Mouse (Mus musculus): ENCODE data around the gene Tbcb. TPM values are rescaled to one million over a fixed set of nuclear protein-coding genes. Genes with fewer than 3 reads are reported as not detected.
"Not testable (repeated sequence)": the region's sequence is repeated elsewhere in the genome, so short reads cannot be mapped to it uniquely, and the experiment has no call there.

Tbcb gene
- polyA plus RNA-seq, 1 experiment from 2014 or later: 145 TPM

DNA sequence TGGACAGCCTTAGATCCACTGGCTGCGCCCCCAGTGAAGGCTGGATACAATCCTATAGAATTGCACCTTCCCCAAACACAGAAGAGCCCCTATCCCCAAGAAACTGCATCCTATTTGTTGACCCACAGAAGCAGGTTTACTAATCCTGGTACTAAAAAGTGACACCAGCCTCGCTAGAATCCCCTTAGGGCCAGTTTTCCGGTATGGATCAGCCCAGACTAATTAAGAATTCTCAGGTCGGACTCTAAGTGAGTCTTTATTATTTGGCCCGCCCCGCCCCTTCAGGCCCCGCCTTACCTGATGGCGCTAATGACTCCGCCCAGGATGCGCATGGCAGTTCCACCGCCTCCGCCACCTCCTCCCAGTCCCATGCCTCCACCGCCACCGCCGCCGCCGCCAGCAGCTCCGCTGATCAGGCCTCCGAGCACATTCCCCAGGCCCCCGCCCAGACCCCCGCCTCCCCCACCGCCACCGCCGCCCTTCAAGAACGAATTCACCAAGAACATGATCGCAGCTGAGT lies 38.4 kb downstream of the Tbcb start:
- Histone ChIP-seq H3K4me1 (peaks cover 27% of the 10 kb centered on the region), H3K9ac (peak overlapping the region; percentile 98), H3K4me3 (peak overlapping the region; percentile 91), H3K9me3 (no peaks in the 10 kb centered on the region), H3K4me2 (peak overlapping the region; percentile 93), H3K36me3 (peaks cover 40% of the 10 kb centered on the region), H3K27ac (replicated peaks) (peak overlapping the region; percentile 93), H3K27me3 (replicated peaks) (no peaks in the 10 kb centered on the region)
- under 1% methylated on average over 20 of the region's 26 CpGs for WGBS
- ATAC-seq (ENCODE audit: extremely low read depth, insufficient number of reproducible peaks, low FRiP score, low TSS enrichment): peak; percentile 71

- Histone ChIP-seq H3K9ac (peak overlapping the region; percentile 98), H3K4me2 (peak overlapping the region; percentile 93), H3K27ac (replicated peaks) (peak overlapping the region; percentile 93; the same call in 1 of the 2 replicates), H3K4me1 (peaks cover 21% of the 10 kb centered on the region), H3K9me3 (no peaks in the 10 kb centered on the region), H3K4me3 (peak overlapping the region; percentile 91), H3K36me3 (peaks cover 47% of the 10 kb centered on the region), H3K27me3 (replicated peaks) (no peaks in the 10 kb centered on the region)
- ATAC-seq (ENCODE audit: extremely low read depth, insufficient number of reproducible peaks, low FRiP score, low TSS enrichment): no peak
- 22% methylated on average over 9 of the region's 9 CpGs for WGBS
These were observed 39.1 kb downstream of the Tbcb start for GRCm38 (mm10) chr7:30193013-30193412.

- H3K4me3 ChIP-seq: no peak overlapping the region
- H3K9ac ChIP-seq: no peak overlapping the region; the same call in 1 of the 2 replicates
- no peaks in the 10 kb centered on the region for H3K9me3 ChIP-seq
- H3K27ac ChIP-seq (replicated peaks): no peak overlapping the region
- H3K27me3 ChIP-seq (replicated peaks): no peaks in the 10 kb centered on the region
- H3K4me2 ChIP-seq: no peak overlapping the region
- no peak for ATAC-seq (ENCODE audit: extremely low read depth, insufficient number of reproducible peaks, low FRiP score, low TSS enrichment)
- peaks cover 20% of the 10 kb centered on the region for H3K4me1 ChIP-seq
- WGBS: 87% methylated on average over 12 of the region's 12 CpGs
- H3K36me3 ChIP-seq: peaks cover 56% of the 10 kb centered on the region
These were observed 40.0 kb downstream of the Tbcb start for GRCm38 (mm10) chr7:30192088-30192487.

DNA sequence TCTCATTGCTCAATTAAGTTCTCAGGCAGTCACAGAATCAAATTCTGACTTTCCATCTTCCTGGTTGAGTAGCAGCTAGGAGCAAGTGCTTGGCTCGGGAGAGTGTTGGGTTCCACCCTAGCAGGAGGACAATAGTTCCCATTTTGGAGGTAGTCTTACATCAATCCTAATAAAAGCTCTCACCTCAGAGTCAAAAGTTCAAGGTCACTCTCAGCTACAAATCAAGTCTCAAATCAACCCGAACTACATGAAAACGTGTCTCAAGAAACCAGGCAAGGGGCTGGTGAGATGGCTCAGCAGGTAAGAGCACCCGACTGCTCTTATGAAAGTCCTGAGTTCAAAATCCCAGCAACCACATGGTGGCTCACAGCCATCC lies 43.0 kb downstream of the Tbcb start:
- no peak overlapping the region for H3K4me2 ChIP-seq
- no peaks in the 10 kb centered on the region for H3K27me3 ChIP-seq (replicated peaks)
- peaks cover 76% of the 10 kb centered on the region for H3K36me3 ChIP-seq
- no peak overlapping the region for H3K9ac ChIP-seq
- H3K4me3 ChIP-seq: no peak overlapping the region
- H3K9me3 ChIP-seq: no peaks in the 10 kb centered on the region
- ATAC-seq (ENCODE audit: extremely low read depth, insufficient number of reproducible peaks, low FRiP score, low TSS enrichment): no peak
- peaks cover 19% of the 10 kb centered on the region for H3K4me1 ChIP-seq
- no peak overlapping the region for H3K27ac ChIP-seq (replicated peaks)
- 80% methylated on average over 4 of the region's 4 CpGs for WGBS

GRCm38 (mm10) chr7:30188344-30189115 lies 43.5 kb downstream of the Tbcb start:
- Histone ChIP-seq H3K4me2 (no peak overlapping the region), H3K27ac (replicated peaks) (no peak overlapping the region), H3K9ac (no peak overlapping the region), H3K27me3 (replicated peaks) (no peaks in the 10 kb centered on the region), H3K36me3 (peaks cover 76% of the 10 kb centered on the region), H3K4me3 (no peak overlapping the region), H3K4me1 (peaks cover 23% of the 10 kb centered on the region), H3K9me3 (no peaks in the 10 kb centered on the region)
- 67% methylated on average over 12 of the region's 12 CpGs for WGBS
- ATAC-seq (ENCODE audit: extremely low read depth, insufficient number of reproducible peaks, low FRiP score, low TSS enrichment): no peak

- WGBS: 61% methylated on average over 13 of the region's 13 CpGs
- Histone ChIP-seq H3K4me3 (peak overlapping the region; percentile 53), H3K27ac (replicated peaks) (peak overlapping the region; percentile 48), H3K9me3 (no peaks in the 10 kb centered on the region), H3K36me3 (peaks cover 46% of the 10 kb centered on the region), H3K9ac (peak overlapping the region; percentile 81), H3K27me3 (replicated peaks) (no peaks in the 10 kb centered on the region), H3K4me2 (peak overlapping the region; percentile 69), H3K4me1 (peaks cover 11% of the 10 kb centered on the region)
- no peak for ATAC-seq (ENCODE audit: extremely low read depth, insufficient number of reproducible peaks, low FRiP score, low TSS enrichment)
These were observed 47.3 kb downstream of the Tbcb start for GRCm38 (mm10) chr7:30184641-30185348.

DNA sequence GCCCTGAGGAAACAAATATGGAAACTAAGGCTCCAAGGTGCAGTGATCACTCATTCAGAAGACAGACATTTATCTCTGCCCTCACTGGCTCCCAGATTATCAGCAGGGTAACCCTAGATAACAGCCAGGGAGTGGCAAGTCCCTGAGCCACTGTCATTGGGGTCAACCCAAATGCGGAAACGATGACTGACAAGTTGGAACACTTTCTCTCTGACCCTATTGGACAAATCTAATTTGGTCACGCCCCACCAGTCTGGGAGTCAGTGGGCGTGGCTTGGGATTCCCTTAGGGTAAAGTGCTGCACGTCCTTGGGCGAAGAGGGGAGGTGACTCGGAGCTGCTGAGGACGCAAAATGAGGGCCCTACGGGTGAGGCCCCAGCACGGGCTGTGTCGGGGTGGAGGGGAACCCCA lies 48.2 kb downstream of the Tbcb start, which contains the start of gene Cox7a1:
Cox7a1 (plus strand) TSS at position 266 of the 411 bp plus-strand sequence.
- Histone ChIP-seq H3K27ac (replicated peaks) (peak within 1 kb of the TSS; percentile 48), H3K4me2 (peak within 1 kb of the TSS; percentile 69), H3K9me3 (no peaks in the 10 kb centered on the region), H3K4me3 (peak within 1 kb of the TSS; percentile 53), H3K36me3 (peaks cover 43% of the 10 kb centered on the region), H3K4me1 (peaks cover 11% of the 10 kb centered on the region), H3K9ac (peak within 1 kb of the TSS; percentile 81), H3K27me3 (replicated peaks) (no peaks in the 10 kb centered on the region)
- peak; percentile 79 for ATAC-seq (ENCODE audit: extremely low read depth, insufficient number of reproducible peaks, low FRiP score, low TSS enrichment)
- WGBS: under 1% methylated on average over 11 of the region's 11 CpGs

- not testable (repeated sequence) for H3K27ac ChIP-seq (replicated peaks); H3K9ac ChIP-seq; H3K9me3 ChIP-seq; ATAC-seq (ENCODE audit: extremely low read depth, insufficient number of reproducible peaks, low FRiP score, low TSS enrichment); H3K27me3 ChIP-seq (replicated peaks); H3K4me3 ChIP-seq
- Histone ChIP-seq H3K4me2 (peak overlapping the region; percentile 69), H3K36me3 (peaks cover 43% of the 10 kb centered on the region), H3K4me1 (peaks cover 11% of the 10 kb centered on the region)
- WGBS: 64% methylated on average over 7 of the region's 7 CpGs
These were observed 48.9 kb downstream of the Tbcb start for GRCm38 (mm10) chr7:30183189-30183588.

DNA sequence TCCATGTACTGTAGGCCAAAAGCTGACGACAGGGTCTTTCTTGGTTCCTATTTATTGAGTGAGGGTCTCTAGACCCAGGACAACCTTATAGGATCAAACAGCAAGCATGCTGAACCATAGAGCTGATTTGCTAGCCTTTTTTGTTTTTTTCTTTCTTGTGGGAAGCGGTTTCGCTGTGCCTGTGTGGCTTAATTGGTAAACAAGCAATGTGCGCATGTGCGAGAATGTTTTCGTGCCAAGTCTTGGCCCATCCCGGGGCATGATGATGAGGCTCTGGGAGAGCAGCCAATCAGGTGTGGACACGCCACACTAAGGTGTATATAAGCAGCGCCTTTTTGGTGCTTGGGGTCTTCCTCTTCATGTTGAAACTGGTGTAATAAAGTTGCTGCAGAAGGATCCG lies 50.1 kb downstream of the Tbcb start:
- ATAC-seq (ENCODE audit: extremely low read depth, insufficient number of reproducible peaks, low FRiP score, low TSS enrichment); H3K4me3 ChIP-seq; H3K4me2 ChIP-seq; H3K27ac ChIP-seq (replicated peaks); H3K9me3 ChIP-seq; H3K27me3 ChIP-seq (replicated peaks): not testable (repeated sequence)
- peaks cover 11% of the 10 kb centered on the region for H3K4me1 ChIP-seq
- WGBS: 89% methylated on average over 10 of the region's 10 CpGs
- H3K9ac ChIP-seq: 0 out of 2 replicates have a peak overlapping the region, but pooled peaks have one; percentile 12
- peaks cover 39% of the 10 kb centered on the region for H3K36me3 ChIP-seq

DNA sequence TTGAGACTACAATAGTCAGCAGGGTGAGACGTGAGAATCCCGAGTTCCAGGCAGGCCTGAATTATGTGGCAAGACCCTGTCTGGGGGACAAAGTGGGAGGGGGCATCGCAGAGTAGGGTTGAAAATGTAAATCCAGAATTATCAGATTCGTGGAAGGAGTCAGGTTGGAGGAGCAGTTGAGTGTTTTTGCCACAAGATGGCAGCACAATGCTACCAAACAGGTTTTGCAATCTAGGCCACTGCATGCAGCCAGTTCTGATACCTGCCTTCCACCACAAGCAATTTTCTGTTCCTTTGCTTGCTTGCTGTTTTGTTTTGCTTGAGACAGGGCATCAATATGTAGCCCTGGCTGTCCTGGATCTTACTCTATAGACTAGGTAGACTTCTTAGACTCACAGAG lies 50.8 kb downstream of the Tbcb start:
- Histone ChIP-seq H3K4me2 (no peak overlapping the region), H3K36me3 (peaks cover 39% of the 10 kb centered on the region), H3K4me1 (peaks cover 11% of the 10 kb centered on the region), H3K9ac (0 out of 2 replicates have a peak overlapping the region, but pooled peaks have one; percentile 12), H3K27me3 (replicated peaks) (no peaks in the 10 kb centered on the region), H3K9me3 (no peaks in the 10 kb centered on the region), H3K27ac (replicated peaks) (no peak overlapping the region), H3K4me3 (no peak overlapping the region)
- 3% methylated on average over 4 of the region's 4 CpGs for WGBS
- no peak for ATAC-seq (ENCODE audit: extremely low read depth, insufficient number of reproducible peaks, low FRiP score, low TSS enrichment)

DNA sequence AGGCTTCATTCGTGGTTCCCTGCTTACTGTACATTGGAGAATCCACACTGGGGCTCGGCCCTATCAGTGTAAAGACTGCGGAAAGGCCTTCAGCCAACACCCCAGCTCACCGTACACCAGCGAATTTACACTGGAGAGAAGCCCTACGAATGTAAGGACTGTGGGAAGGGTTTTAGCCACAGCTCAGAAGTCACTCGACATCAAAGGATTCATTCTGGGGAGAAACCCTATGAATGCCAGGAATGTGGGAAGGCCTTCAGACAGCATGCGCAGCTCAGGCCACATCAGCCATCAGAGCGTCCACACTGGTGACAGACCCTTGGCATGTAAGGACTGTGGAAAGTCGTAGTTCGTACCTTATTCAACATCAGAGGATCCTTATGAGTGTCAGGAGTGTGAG lies 53.8 kb downstream of the Tbcb start:
- H3K4me3 ChIP-seq: no peak overlapping the region
- no peaks in the 10 kb centered on the region for H3K4me1 ChIP-seq
- H3K36me3 ChIP-seq: peaks cover 39% of the 10 kb centered on the region
- 0 out of 2 replicates have a peak overlapping the region, but pooled peaks have one; percentile 10 for H3K9ac ChIP-seq
- H3K4me2 ChIP-seq: no peak overlapping the region
- 52% methylated on average over 11 of the region's 11 CpGs for WGBS
- H3K27me3 ChIP-seq (replicated peaks): no peaks in the 10 kb centered on the region
- no peak overlapping the region for H3K27ac ChIP-seq (replicated peaks)
- no peaks in the 10 kb centered on the region for H3K9me3 ChIP-seq
- no peak for ATAC-seq (ENCODE audit: extremely low read depth, insufficient number of reproducible peaks, low FRiP score, low TSS enrichment)

Data from heart, embryonic 13.5 days (tissue).